Mouse (Mus musculus) embryonic facial prominence, embryonic 11.5 days (tissue): ENCODE results near the gene Dmtf1. TPM values are rescaled to one million over a fixed set of nuclear protein-coding genes. Genes with fewer than 3 reads are reported as not detected.
A peak's percentile ranks its signal among the peaks of the same experiment; 100 is the strongest.

Experiments
- ATAC-seq: fragments of 200-750 bp; cut with Nextera tagmentation; replicated peaks from 2 replicates; pipeline ENCODE4 v1.8.0; 2017; ENCODE audit warnings: low read depth; ENCODE audit not compliant: insufficient number of reproducible peaks, low FRiP score, low TSS enrichment
- DNase-seq: peaks from one replicate; pipeline ENCODE4 v3.0.0-alpha.2; 2015; ENCODE audit warnings: low spot score
- H3K27ac ChIP-seq: fragments of 300-500 bp; sonication (generic); replicated peaks from 2 replicates; pipeline ENCODE4 v1.5.1; 2014; ENCODE audit warnings: mild to moderate bottlenecking, low read depth, low read length, control low read depth
- H3K27me3 ChIP-seq: fragments of 300-500 bp; sonication (generic); 2 replicates; pipeline ENCODE4 v1.6.1; 2014; ENCODE audit warnings: mild to moderate bottlenecking, low read length, moderate library complexity, mixed read lengths; ENCODE audit not compliant: control insufficient read depth, insufficient read depth
- H3K36me3 ChIP-seq: fragments of 300-500 bp; sonication (generic); replicated peaks from 2 replicates; pipeline ENCODE4 v1.6.1; 2014; ENCODE audit warnings: low read depth, mild to moderate bottlenecking, low read length, moderate library complexity, mixed read lengths; ENCODE audit not compliant: control insufficient read depth, insufficient read depth
- H3K4me1 ChIP-seq: fragments of 300-500 bp; sonication (generic); 2 replicates; pipeline ENCODE4 v1.6.1; 2014; ENCODE audit warnings: low read length, mixed read lengths; ENCODE audit not compliant: control insufficient read depth, insufficient read depth
- H3K4me2 ChIP-seq: fragments of 300-500 bp; sonication (generic); 2 replicates; pipeline ENCODE4 v1.6.1; 2014; ENCODE audit warnings: low read depth, mild to moderate bottlenecking, control low read depth, low read length, moderate library complexity
- H3K4me3 ChIP-seq: fragments of 300-500 bp; sonication (generic); 2 replicates; pipeline ENCODE4 v1.5.1; 2014; ENCODE audit warnings: low read depth, low read length, control low read depth
- H3K9ac ChIP-seq: fragments of 300-500 bp; sonication (generic); replicated peaks from 2 replicates; pipeline ENCODE4 v1.6.1; 2014; ENCODE audit warnings: mild to moderate bottlenecking, control low read depth, low read length
- H3K9me3 ChIP-seq: fragments of 300-500 bp; sonication (generic); replicated peaks from 2 replicates; pipeline ENCODE4 v1.6.1; 2016; ENCODE audit warnings: mild to moderate bottlenecking, low read length, inconsistent platforms, mixed read lengths; ENCODE audit not compliant: control insufficient read depth
- WGBS: fragments of 180-500 bp; shearing (Covaris S2); extraction: QIAGEN DNeasy Blood & Tissue Kit; methylation state at CpG from one replicate; pipeline ENCODE4 v1.1.7; 2014; 5-methylcytosine and 5-hydroxymethylcytosine counted together
- polyA plus RNA-seq: library from polyadenylated mRNA; unstranded; fragments of >200 nt; fragmentation: Nextera tagmentation; extraction: Ambion mirVana; gene quantifications from 2 replicates; pipeline ENCODE4 v1.2.1, GENCODE M21; 2014

The Dmtf1 gene
- polyA plus RNA-seq, 1 experiment from 2014 or later: 67.4 TPM

DNA sequence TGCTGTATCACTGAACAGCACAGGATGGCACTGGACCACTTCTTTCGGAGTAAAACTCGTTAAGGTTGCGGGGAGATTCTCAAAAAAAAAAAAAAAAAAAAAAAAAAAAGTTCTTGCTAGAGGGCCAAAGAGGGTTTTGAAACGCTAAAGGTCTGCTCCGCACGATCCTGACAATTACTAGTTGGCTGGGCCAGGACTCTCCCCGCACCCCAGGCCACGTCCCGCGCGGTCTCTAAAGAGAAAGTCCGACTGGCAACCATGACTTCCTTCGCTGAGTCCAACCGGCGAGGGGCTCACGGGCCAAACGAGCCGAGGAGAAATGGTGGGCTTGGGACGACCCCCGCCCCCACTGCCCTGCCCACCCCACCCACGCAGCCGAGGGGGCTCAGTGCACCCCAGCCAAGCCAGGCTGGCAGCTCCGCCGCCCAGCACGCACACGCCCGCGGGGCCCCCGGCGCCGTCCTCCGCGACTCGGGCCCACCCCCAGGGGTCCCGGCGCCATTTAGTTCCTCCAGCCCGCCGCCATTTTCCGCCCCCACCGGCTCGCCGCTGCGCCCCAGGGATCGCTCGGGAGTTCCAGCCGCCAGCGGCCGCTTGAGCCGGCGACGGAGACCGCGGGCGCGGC, 633 bp downstream of the Dmtf1 start:
- ATAC-seq (peak; percentile 74), DNase-seq (peak; percentile 66)
- Histone ChIP-seq H3K9me3 (no peaks in the 10 kb centered on the region), H3K9ac (peak overlapping the region; percentile 96), H3K27ac (peak overlapping the region; percentile 100), H3K4me3 (peak overlapping the region; percentile 96), H3K36me3 (no peaks in the 10 kb centered on the region), H3K4me2 (peak overlapping the region; percentile 37), H3K4me1 (no peaks in the 10 kb centered on the region), H3K27me3 (no peaks in the 10 kb centered on the region)
- WGBS: under 1% methylated on average over 26 of the region's 55 CpGs

GRCm38 (mm10) chr5:9157336-9157735, 4.2 kb downstream of the Dmtf1 start:
- Histone ChIP-seq H3K27me3 (no peaks in the 10 kb centered on the region), H3K27ac (no peak overlapping the region), H3K9me3 (no peaks in the 10 kb centered on the region), H3K4me3 (no peak overlapping the region), H3K4me2 (no peak overlapping the region), H3K9ac (no peak overlapping the region), H3K36me3 (no peaks in the 10 kb centered on the region), H3K4me1 (no peaks in the 10 kb centered on the region)
- ATAC-seq (no peak), DNase-seq (no peak)
- 88% methylated on average over 1 of the region's 1 CpGs for WGBS

- ATAC-seq: no peak
These were observed 4.8 kb downstream of the Dmtf1 start for GRCm38 (mm10) chr5:9156746-9157145.

GRCm38 (mm10) chr5:9149273-9149850, 12.2 kb downstream of the Dmtf1 start:
- H3K9ac ChIP-seq: no peak overlapping the region
- ATAC-seq: no peak
- H3K27me3 ChIP-seq: no peaks in the 10 kb centered on the region
- no peak overlapping the region for H3K4me3 ChIP-seq
- no peak overlapping the region for H3K4me2 ChIP-seq
- 90% methylated on average over 8 of the region's 8 CpGs for WGBS
- H3K9me3 ChIP-seq: no peaks in the 10 kb centered on the region
- DNase-seq: no peak
- no peaks in the 10 kb centered on the region; the same call in 1 of the 2 replicates for H3K36me3 ChIP-seq
- H3K27ac ChIP-seq: no peak overlapping the region
- H3K4me1 ChIP-seq: no peaks in the 10 kb centered on the region

More at GRCm38 (mm10) chr5:9156746-9157145, 4.8 kb downstream of the Dmtf1 start:
- H3K4me3 ChIP-seq: no peak overlapping the region
- H3K36me3 ChIP-seq: no peaks in the 10 kb centered on the region
- DNase-seq: no peak
- H3K9ac ChIP-seq: no peak overlapping the region
- no peaks in the 10 kb centered on the region for H3K4me1 ChIP-seq
- no peaks in the 10 kb centered on the region for H3K9me3 ChIP-seq
- no peak overlapping the region for H3K27ac ChIP-seq
- no peaks in the 10 kb centered on the region for H3K27me3 ChIP-seq
- no peak overlapping the region for H3K4me2 ChIP-seq

DNA sequence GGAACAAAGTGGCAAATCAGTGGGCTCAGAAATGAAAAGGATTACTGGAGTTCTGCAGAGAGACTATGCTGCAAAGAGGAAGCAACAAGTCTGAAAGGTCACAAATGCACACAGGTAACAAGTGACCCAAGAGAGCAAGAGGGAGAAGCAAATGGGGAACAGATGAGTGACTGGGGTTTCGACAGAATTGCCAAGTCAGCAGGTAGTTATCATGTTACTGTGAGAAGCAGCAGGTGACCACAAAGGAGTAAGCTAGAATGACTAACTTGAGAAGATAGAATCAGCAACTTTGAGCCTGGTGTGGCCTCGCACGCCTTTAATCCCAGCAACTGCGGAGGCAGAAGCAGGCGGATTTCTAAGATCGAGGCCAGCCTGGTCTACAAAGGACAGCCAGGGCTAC, 19.2 kb downstream of the Dmtf1 start:
- DNase-seq (no peak), ATAC-seq (no peak)
- Histone ChIP-seq H3K27me3 (no peaks in the 10 kb centered on the region), H3K9me3 (no peaks in the 10 kb centered on the region), H3K4me2 (no peak overlapping the region), H3K27ac (no peak overlapping the region), H3K36me3 (no peaks in the 10 kb centered on the region; the same call in 1 of the 2 replicates), H3K9ac (no peak overlapping the region), H3K4me3 (no peak overlapping the region), H3K4me1 (no peaks in the 10 kb centered on the region)
- 88% methylated on average over 6 of the region's 6 CpGs for WGBS

GRCm38 (mm10) chr5:9140724-9141123, 20.9 kb downstream of the Dmtf1 start:
- DNase-seq (no peak), ATAC-seq (no peak)
- Histone ChIP-seq H3K4me1 (no peaks in the 10 kb centered on the region), H3K4me3 (no peak overlapping the region), H3K27ac (no peak overlapping the region), H3K9ac (no peak overlapping the region), H3K27me3 (no peaks in the 10 kb centered on the region), H3K4me2 (no peak overlapping the region), H3K9me3 (no peaks in the 10 kb centered on the region), H3K36me3 (no peaks in the 10 kb centered on the region; the same call in 1 of the 2 replicates)
- 90% methylated on average over 8 of the region's 8 CpGs for WGBS

GRCm38 (mm10) chr5:9135588-9135987, 26.0 kb downstream of the Dmtf1 start:
- WGBS: 71% methylated on average over 3 of the region's 3 CpGs
- Histone ChIP-seq H3K4me3 (no peak overlapping the region), H3K9ac (no peak overlapping the region), H3K36me3 (no peaks in the 10 kb centered on the region; the same call in 1 of the 2 replicates), H3K4me1 (no peaks in the 10 kb centered on the region), H3K4me2 (no peak overlapping the region), H3K9me3 (no peaks in the 10 kb centered on the region), H3K27ac (no peak overlapping the region), H3K27me3 (no peaks in the 10 kb centered on the region)
- DNase-seq: no peak
- no peak for ATAC-seq

GRCm38 (mm10) chr5:9131786-9132185, 29.8 kb downstream of the Dmtf1 start:
- Histone ChIP-seq H3K27me3 (no peaks in the 10 kb centered on the region), H3K4me3 (no peak overlapping the region), H3K9ac (no peak overlapping the region), H3K9me3 (no peaks in the 10 kb centered on the region), H3K36me3 (peaks cover 4% of the 10 kb centered on the region), H3K4me1 (no peaks in the 10 kb centered on the region), H3K27ac (no peak overlapping the region), H3K4me2 (no peak overlapping the region)
- no peak for DNase-seq
- WGBS: 89% methylated on average over 7 of the region's 7 CpGs
- no peak for ATAC-seq
